Mouse (Mus musculus): Measurements from ENCODE around the gene Twist1.

Twist1 gene

GRCm38 (mm10) chr12:33966490-33967415, 9.3 kb downstream of the Twist1 start:
- DNase-seq, result no peak

DNA sequence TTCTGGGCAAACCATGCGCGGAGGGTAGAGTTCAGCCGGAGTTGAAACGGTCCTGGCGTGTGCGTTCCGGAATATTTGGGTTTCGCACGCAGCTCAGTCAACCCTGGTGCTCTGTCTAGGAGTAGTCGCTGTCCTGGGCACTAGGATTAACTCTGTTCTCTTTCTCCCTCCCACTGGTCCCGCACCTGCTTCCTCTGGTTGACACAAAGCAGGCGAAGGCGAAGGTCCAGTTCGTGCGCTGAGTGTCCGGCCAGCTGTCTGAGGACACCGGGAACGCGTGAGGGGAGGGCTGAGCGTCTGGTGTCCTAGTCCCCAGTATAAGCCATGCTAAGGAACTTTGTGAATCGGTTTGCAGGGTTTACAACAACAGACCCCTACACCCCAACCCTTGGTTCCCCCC, 10.0 kb downstream of the Twist1 start:
- DNase-seq, result no peak

DNA sequence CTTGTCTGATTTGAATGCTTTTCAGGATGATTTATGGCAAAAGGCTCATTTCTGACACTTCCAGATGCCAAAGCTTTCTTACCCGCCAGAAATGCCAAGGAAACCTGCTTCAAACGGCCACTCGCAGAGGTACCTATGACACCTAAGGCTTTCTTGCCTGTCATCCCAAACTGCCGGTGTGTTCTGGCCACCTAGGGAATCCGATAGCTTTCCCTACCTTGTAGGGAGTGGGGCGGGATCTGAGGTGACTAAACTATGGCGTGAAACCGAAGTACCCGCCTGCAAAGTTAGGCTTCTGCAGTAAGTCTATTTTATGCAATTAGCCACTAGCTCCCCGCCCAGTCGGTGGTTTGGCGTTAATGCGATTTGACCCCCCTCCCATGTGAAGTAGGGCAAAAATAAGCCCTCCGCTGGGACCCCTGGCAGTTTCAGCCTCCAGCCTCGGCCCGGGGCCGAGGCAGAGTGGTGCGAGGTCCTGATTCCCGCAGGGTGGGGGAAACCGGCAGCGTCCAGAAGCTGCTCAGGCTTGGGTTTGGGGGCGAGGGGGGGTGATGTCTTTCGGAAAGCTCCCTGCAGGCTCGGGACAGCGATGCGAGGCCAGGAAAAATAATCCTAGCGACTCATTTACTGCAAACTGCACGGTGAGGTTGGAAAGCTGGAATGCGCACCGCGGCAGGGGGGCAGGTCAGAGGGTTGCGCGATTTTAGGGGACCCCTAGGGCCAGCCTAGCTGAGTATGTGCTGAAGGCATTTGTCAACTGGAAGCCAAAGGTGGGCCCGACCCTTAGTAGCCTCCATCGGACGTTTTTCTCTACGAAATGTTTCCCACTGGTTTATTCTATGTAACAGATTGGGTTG, 10.8 kb downstream of the Twist1 start:
- DNase-seq, result no peak

DNA sequence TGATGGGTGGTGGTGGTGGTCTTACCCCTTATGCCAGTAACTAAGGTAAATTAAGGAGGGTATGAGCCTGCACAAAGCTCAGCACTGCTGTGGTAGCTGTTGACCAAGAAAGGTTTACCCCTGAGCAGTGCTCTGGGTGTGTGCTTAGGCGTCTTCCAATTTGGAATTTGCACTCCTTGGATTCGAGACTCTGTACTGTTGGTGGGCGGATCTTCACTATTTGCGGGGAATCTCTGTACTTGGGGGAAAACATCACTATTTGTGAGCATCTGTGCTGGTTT, 11.4 kb downstream of the Twist1 start:
- DNase-seq, result no peak

DNA sequence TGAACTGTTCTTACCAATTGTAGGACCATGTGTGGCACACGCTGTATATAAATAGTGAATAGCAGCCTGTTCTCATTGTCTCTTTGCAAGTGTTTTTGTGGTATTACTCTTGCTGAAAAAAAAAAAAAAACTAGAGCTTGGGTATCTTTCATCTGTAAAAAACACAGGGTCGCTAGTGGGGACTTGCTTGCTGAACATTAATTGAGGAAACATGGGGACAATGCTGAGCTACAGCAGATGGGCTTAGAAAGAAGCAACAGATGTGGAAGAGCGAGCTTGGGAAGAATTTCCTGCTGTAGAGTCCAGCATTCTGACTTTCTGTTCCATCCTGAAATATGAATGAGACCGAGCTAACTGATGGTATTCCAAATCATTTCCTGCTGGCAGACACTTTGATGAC, 22.7 kb downstream of the Twist1 start:
- DNase-seq, result no peak

DNA sequence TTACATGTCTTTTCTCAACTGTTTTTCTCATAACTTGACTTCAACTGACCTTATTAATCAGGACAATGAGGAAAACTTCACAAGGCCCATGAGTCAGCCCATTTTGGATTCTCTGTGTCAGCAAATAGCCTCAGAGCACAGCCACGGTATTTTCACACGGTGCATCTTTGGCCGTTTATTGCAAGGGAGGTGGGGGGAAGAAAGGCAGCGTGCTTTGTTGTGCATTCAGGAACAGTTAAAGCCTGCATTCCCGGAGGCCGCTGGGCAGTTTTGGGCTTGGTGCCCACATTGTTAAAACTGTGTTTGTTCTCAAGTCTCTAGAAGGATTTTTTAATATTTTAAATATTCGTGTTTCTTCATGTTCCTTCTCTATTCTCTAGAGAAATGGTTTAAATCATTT, 24.0 kb downstream of the Twist1 start:
- no peak for DNase-seq

DNA sequence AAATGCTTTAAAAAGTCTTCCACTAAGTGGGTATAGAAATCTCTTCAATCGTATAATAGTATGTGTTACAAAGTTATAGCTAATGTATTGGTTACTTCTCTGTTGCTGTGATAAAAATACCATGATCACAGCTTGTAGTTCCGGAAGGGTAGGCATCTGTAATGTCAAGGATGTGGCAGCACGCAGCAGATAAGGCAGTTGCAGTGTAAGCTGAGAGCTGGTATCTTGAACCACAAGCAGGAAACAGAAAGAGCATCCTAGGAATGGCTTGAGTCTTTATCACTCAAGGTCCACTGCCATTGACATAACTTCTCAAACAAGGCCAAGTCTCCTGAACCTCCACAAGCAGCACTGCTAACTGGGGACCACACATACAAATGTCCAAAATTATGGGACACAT, 35.7 kb downstream of the Twist1 start:
- DNase-seq, result no peak
